Mouse (Mus musculus) lung, adult 18-20 months (tissue): Measurements from ENCODE around the gene C1ra.
"Not testable (repeated sequence)": the region's sequence is repeated elsewhere in the genome, so short reads cannot be mapped to it uniquely, and the experiment has no call there.

Experiments
- DNase-seq, 2 experiments: peaks; one replicate each; pipeline ENCODE4 v3.0.0; 2022; ENCODE audit warnings: mixed read lengths in 2 of 2

The C1ra gene

GRCm38 (mm10) chr6:124545425-124545824 lies 33.2 kb downstream of the C1ra start:
- DNase-seq, result no peak

GRCm38 (mm10) chr6:124547979-124548378 lies 35.8 kb downstream of the C1ra start:
- DNase-seq, result not testable (repeated sequence)

GRCm38 (mm10) chr6:124549023-124549550 lies 36.9 kb downstream of the C1ra start:
- DNase-seq, result no peak

- DNase-seq, result peak in 1 of 2 experiments; percentile 10
Observed at GRCm38 (mm10) chr6:124552766-124553165, 40.6 kb downstream of the C1ra start.

GRCm38 (mm10) chr6:124555956-124556355 lies 43.8 kb downstream of the C1ra start:
- not testable (repeated sequence) for DNase-seq

GRCm38 (mm10) chr6:124561156-124561555 lies 49.0 kb downstream of the C1ra start:
- DNase-seq, result not testable (repeated sequence)

- DNase-seq, result not testable (repeated sequence)
Observed at GRCm38 (mm10) chr6:124561611-124562010, 49.4 kb downstream of the C1ra start.

GRCm38 (mm10) chr6:124570026-124570425 lies 57.8 kb downstream of the C1ra start, which contains the start of gene C1rb:
Gene C1rb (plus strand): TSS chr6:124570294.
- DNase-seq, result peak; percentile 39 to 50
